Mouse (Mus musculus) cortical plate, adult 2 months (tissue): ENCODE results near the gene Rcor3.

ENCODE experiments used
- CTCF ChIP-seq: fragments of 200-500 bp; IDR thresholded peaks from 2 replicates; pipeline ENCODE4 v1.5.1; 2011; ENCODE audit warnings: mild to moderate bottlenecking, control low read depth, low read length; ENCODE audit not compliant: insufficient read depth; ENCODE audit errors: extremely low read depth
- POLR2A ChIP-seq: fragments of 200-500 bp; IDR thresholded peaks from 2 replicates; pipeline ENCODE4 v1.6.1; 2011; ENCODE audit warnings: mild to moderate bottlenecking, low read length, control low read depth; ENCODE audit not compliant: insufficient read depth; ENCODE audit errors: extremely low read depth

GRCm38 (mm10) chr1:192105902-192106389, 31.9 kb downstream of the Rcor3 start:
- TF ChIP-seq CTCF = no peak
- no peak for TF ChIP-seq POLR2A
